Mouse (Mus musculus) bone marrow, adult 2 months (tissue): ENCODE measurements around the gene Gm21188. TPM values are rescaled to one million over a fixed set of nuclear protein-coding genes. Genes with fewer than 3 reads are reported as not detected.
"Not testable (repeated sequence)": the region's sequence is repeated elsewhere in the genome, so short reads cannot be mapped to it uniquely, and the experiment has no call there.

ENCODE experiments used
- H3K27ac ChIP-seq: fragments of 200-500 bp; 2 replicates; pipeline ENCODE4 v1.5.1; 2012; ENCODE audit warnings: low read depth, mild to moderate bottlenecking, control low read depth, inconsistent platforms, low read length; ENCODE audit not compliant: control insufficient read depth, poor library complexity, insufficient read depth
- H3K4me1 ChIP-seq: fragments of 200-500 bp; 2 replicates; pipeline ENCODE4 v1.6.1; 2011; ENCODE audit warnings: low read length; ENCODE audit not compliant: control insufficient read depth, insufficient read depth
- H3K4me3 ChIP-seq: fragments of 200-500 bp; replicated peaks from 2 replicates; pipeline ENCODE3; 2011; ENCODE audit warnings: mild to moderate bottlenecking, low read depth, low read length, control low read depth; ENCODE audit not compliant: control insufficient read depth
- WGBS: fragments of 180-500 bp; shearing (Covaris S2); methylation state at CpG from one replicate; pipeline ENCODE4 v1.1.7; 2018; 5-methylcytosine and 5-hydroxymethylcytosine counted together
- polyA plus RNA-seq: library from polyadenylated mRNA; stranded (reverse); fragments of >200 nt; gene quantifications from 2 replicates; pipeline ENCODE4 v1.2.4, GENCODE M21; 2011; ENCODE audit warnings: low replicate concordance; ENCODE audit not compliant: missing spikeins, insufficient read depth, insufficient read length

Gm21188 gene
- 15.0 and 34.3 TPM in 2 replicates for polyA plus RNA-seq

DNA sequence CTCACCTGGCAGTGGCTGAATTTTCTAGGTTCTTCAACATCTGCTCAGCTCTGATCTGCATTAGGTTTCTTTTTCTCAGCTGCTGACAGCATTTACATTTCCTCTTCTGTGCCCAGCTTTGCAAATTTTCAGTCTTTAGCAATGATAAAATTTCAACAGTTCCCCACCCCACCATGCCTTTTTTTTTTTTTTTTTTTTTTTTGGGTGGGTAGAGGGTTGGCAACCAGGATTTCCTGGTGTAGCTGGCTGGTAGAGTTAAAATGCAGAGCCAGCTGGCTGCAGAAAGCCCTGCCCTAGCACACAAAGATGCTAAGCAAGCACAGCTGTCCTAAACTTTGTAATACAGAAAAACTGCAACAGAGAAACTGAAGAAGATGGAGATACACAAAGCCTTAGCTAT, at the start of gene Gm21188:
TSS of gene Gm21188 (minus strand) at position 110 of the 400 bp plus-strand sequence.
- H3K27ac ChIP-seq: not testable (repeated sequence)

DNA sequence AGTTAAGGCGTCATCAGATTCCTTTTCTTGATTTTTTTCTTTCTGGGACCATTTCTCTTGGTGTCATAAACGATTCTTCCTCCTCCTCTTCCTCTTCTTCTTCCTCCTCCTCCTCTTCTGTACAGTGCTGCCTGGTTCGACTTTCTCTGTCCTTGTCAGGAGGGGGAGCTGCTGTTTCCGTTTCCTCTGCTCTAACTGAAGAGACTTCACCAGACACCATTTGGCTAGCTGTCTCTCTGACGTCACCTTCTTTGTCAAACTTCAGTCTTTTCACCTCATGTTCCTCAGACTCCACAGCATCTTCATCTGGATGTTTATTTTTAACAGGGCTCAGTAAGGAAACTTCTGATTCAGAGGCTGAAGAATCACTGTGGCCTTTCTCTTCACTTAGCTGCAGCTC, 47.3 kb upstream of the Gm21188 start:
- not testable (repeated sequence) for H3K4me3 ChIP-seq, H3K27ac ChIP-seq, H3K4me1 ChIP-seq
- WGBS: no CpG with 5 or more reads among the region's 5 CpGs

More for the DNA sequence above, at the start of gene Gm21188:
- not testable (repeated sequence) for H3K4me3 ChIP-seq, H3K4me1 ChIP-seq

- 3% methylated on average over 9 of the region's 13 CpGs for WGBS
- not testable (repeated sequence) for H3K4me3 ChIP-seq, H3K4me1 ChIP-seq, H3K27ac ChIP-seq
These were observed 44.9 kb upstream of the Gm21188 start for GRCm38 (mm10) chr13:120096938-120097256.

- not testable (repeated sequence) for H3K27ac ChIP-seq, H3K4me1 ChIP-seq, H3K4me3 ChIP-seq
- under 1% methylated on average over 25 of the region's 38 CpGs for WGBS
These were observed 44.4 kb upstream of the Gm21188 start for GRCm38 (mm10) chr13:120096241-120096937.

DNA sequence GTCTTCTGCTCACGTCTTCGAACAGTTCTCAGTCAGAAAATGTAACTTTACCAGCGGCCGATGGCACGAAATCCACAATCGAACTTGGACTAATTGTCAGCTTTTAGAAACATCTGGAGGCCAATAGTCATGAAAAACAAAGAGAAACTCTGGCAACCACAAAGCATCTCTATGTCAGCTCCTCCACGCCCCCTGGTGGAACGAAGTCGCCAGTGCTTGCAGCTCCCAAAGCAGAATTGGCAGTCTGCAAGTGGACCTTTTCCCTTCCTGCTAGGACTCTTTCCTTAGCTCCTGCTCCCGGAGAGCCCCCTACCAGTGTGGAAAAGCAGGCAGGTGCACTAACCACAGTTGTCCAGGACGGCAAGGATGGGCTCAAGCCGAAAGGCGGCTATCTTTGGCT, 41.0 kb upstream of the Gm21188 start:
- WGBS: no CpG with 5 or more reads among the region's 13 CpGs
- not testable (repeated sequence) for H3K4me3 ChIP-seq, H3K4me1 ChIP-seq, H3K27ac ChIP-seq

DNA sequence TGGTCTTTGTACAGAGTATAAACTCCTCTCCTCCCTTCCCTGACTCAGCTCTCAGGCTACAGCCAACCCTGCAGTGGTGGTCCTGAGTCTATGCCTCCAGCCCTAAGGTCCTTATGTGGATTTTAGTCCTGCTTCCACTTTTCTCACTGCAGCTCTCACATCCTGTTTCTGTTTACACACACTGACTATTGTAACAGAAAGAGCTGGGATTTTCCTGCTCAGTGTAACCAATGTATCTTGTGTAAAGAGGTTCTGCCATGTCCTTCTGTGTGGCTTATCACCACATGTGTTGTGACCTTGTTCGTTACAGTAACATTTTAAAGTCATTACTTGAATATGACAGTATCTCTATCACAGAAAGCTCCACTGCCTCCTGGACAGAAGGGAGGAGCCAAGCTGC, 27.6 kb upstream of the Gm21188 start:
- not testable (repeated sequence) for H3K27ac ChIP-seq, H3K4me3 ChIP-seq, H3K4me1 ChIP-seq
- WGBS: no CpG with 5 or more reads among the region's 1 CpGs

GRCm38 (mm10) chr13:120070878-120071277, 18.9 kb upstream of the Gm21188 start:
- H3K27ac ChIP-seq, H3K4me1 ChIP-seq, H3K4me3 ChIP-seq: not testable (repeated sequence)
- WGBS: no CpG with 5 or more reads among the region's 13 CpGs

DNA sequence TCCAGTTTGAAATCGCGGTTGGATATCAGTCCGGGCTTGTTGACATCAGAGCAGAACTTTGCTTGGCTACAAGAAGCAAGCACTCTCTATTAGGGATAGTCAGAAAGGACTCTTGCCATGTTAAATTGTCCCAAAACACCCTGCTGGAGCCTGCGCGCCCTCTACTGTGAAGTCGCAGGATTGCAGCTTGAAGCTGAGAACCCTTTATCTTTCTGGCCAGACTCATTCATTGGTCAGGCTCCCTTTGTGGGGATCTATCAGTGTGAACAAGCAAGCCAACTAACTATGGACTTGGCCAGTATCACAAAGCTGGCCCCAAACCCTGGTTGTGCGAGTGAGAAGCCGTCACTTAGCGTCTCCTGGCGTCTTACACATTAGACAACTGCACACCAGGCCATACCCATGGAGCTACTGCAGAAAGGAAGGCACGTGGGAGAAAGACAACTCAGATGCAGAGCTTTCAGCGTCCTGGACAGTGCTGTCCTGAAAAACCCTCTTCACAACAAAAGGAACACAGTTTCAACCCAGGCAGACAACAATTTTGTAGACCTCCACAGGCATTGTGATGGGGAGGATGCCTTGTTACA, 18.1 kb upstream of the Gm21188 start:
- no CpG with 5 or more reads among the region's 12 CpGs for WGBS
- H3K27ac ChIP-seq, H3K4me3 ChIP-seq, H3K4me1 ChIP-seq: not testable (repeated sequence)

DNA sequence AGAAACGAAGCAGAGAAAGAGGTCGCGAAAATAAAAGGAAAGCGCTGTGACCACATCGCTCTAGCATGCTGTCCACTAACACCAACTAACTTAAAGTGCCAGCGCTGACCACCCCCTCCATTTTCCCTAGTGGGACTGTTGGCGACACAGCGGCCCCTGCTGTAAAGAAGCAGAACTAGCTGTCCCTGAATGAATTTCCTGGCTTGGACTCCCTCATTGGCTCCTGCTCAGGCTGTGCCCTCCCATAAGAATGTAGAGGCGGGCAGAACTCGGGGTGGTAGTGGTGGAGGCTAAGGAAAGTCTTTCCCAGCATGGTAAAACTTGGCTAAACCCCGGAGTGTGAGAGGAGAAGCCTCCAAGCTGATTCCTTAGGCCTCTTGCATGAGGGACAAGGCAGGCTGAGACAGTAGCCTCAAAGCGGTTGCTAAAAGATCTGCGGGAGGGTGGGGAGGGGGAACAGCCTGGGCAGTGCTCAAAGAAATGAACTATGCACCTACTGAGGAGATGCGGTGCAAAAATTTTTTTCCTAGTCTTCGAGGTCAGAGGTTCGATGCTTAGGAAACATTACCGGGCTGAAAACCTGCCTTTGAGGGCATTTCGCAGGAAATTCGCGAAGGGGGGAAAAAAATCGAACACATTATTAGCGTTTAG, 11.6 kb upstream of the Gm21188 start:
- not testable (repeated sequence) for H3K27ac ChIP-seq, H3K4me3 ChIP-seq, H3K4me1 ChIP-seq
- WGBS: no CpG with 5 or more reads among the region's 22 CpGs

DNA sequence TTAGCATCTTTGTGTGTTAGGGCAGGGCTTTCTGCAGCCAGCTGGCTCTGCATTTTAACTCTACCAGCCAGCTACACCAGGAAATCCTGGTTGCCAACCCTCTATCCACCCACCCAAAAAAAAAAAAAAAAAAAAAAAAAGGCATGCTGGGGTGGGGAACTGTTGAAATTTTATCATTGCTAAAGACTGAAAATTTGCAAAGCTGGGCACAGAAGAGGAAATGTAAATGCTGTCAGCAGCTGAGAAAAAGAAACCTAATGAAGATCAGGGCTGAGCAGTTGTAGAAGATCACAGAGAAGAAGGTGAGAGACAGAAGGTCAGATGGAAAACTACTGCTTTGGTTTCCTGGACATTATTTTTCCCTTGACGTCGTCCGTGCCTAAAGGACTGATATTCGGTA, 10.9 kb upstream of the Gm21188 start:
- H3K4me3 ChIP-seq, H3K27ac ChIP-seq, H3K4me1 ChIP-seq: not testable (repeated sequence)
- no CpG with 5 or more reads among the region's 4 CpGs for WGBS

GRCm38 (mm10) chr13:120048608-120049007, 3.4 kb downstream of the Gm21188 start:
- H3K4me1 ChIP-seq, H3K4me3 ChIP-seq, H3K27ac ChIP-seq: not testable (repeated sequence)
- WGBS: no CpG with 5 or more reads among the region's 5 CpGs

GRCm38 (mm10) chr13:120048186-120048585, 3.8 kb downstream of the Gm21188 start:
- H3K4me3 ChIP-seq, H3K4me1 ChIP-seq, H3K27ac ChIP-seq: not testable (repeated sequence)
- no CpG with 5 or more reads among the region's 2 CpGs for WGBS

- not testable (repeated sequence) for H3K4me3 ChIP-seq, H3K4me1 ChIP-seq, H3K27ac ChIP-seq
- 8% methylated on average over 14 of the region's 40 CpGs for WGBS
These were observed 5.4 kb downstream of the Gm21188 start for GRCm38 (mm10) chr13:120046422-120047209.
